Comparison of ENCODE assay signal across 9 mouse cellular contexts in the genomic region with DNA sequence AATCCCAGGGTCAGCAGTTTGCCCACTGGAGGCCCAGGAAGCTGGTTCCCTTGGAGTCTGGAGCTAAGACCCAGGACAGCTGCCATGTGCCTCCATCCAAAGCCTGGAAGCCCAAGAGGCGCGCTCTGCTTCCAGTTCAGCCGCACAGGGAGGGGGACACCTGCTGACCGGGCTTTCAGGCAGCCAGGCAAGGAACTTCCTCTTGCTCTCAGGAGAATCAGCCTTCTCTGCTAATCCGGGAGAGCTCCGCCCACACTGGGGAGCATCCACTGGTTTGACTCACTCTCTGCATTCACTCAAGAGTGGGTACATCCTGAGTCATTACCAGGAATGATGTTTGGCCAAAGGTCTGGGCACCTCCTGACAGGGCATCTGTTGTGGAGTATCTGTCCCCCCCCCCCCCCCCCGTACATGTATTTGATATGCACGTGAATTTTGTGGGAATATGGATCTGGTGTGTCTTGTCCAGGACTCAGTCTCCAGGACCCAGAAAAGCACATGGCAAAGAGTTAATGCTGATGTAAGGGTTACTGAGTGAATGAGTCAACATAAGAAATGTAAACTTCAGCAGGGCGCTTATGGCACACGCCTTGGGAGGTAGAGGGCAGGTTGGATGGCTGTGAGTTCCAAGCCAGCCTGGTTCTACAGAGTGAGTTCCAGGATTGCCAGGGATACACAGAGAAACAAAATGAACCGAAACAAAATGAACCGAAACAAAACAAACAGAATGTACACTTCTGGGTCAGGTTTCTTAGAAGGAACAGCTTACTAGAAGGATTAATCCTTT. TPM values are rescaled to one million over a fixed set of nuclear protein-coding genes. Genes with fewer than 3 reads are reported as not detected.
A peak's percentile ranks its signal among the peaks of the same experiment; 100 is the strongest.
DNase-seq lines count a peak whose midpoint lies in the region; ATAC-seq and TF ChIP-seq lines count a peak whose summit lies in the region.
"Had no signal": no experiment of that assay in that cellular context is flagged by ENCODE, and none has a peak within 500 bp of the region (broad histone marks: within the 10 kb centered on the region; RNA-seq: fewer than 3 reads in every experiment).

No protein-coding gene starts in this region.

- no peak overlapping the region for H3K4me3 ChIP-seq in gastrocnemius, adult 2 months
- no peak overlapping the region for H3K4me3 ChIP-seq in intestine, embryonic 16.5 days (ENCODE audit: low read length)

- H3K4me2 ChIP-seq in intestine, embryonic 16.5 days (ENCODE audit: low read depth, low read length): no peak overlapping the region

- ATAC-seq in intestine, embryonic 16.5 days: peak; percentile 25; the same call in 1 of the 2 replicates

- H3K36me3 ChIP-seq in intestine, embryonic 16.5 days (ENCODE audit: control insufficient read depth, insufficient read depth, low read length): no peaks in the 10 kb centered on the region
- H3K36me3 ChIP-seq: G1E had no signal

- no peak overlapping the region for H3K27ac ChIP-seq in gastrocnemius, adult 2 months
- H3K27ac ChIP-seq in intestine, embryonic 16.5 days (ENCODE audit: low read length): 0 out of 2 replicates have a peak overlapping the region, but pooled peaks have one; percentile 9

- no peak; the same call in 1 of the 2 replicates for TF ChIP-seq CTCF in gastrocnemius, adult 2 months (IDR thresholded peaks at IDR 0.05)

- intact Hi-C loops in gastrocnemius, adult 2 months (cut with DNase I): loop anchor here (1.0 to 5.0 kb wide), 2 partner anchors 78 to 82 kb away; no protein-coding TSS in a partner anchor
- intact Hi-C loops in gastrocnemius, postnatal 36 days (cut with DNase I): loop anchor here (2.0 to 5.0 kb wide), 2 partner anchors 78 to 84 kb away; no protein-coding TSS in a partner anchor
- intact Hi-C loops in heart, postnatal 14 days (cut with DNase I): loop anchor here (5.0 kb wide), 1 partner anchor 82 kb away; no protein-coding TSS in a partner anchor

- H3K4me1 ChIP-seq in intestine, embryonic 16.5 days (ENCODE audit: control insufficient read depth, insufficient read depth, low read length): peaks cover 16% of the 10 kb centered on the region; the same call in 1 of the 2 replicates

- peak; percentile 54 for DNase-seq in gastrocnemius, adult 2 months
- DNase-seq in gastrocnemius, postnatal 36 days: no peak
- DNase-seq in urinary bladder, postnatal 25 days (ENCODE audit: low spot score): peak; percentile 42
- DNase-seq in urinary bladder, postnatal 10 days (ENCODE audit: low spot score): no peak
- no peak for DNase-seq in c-Kit-positive CD71-positive TER-119-positive erythroid progenitor cells, embryonic 14.5 days (ENCODE audit: low spot score)
- DNase-seq in heart, adult 9 months (ENCODE audit: low spot score in 2 of 2): no peak
- DNase-seq in heart, postnatal 14 days: no peak

- H3K9ac ChIP-seq in intestine, embryonic 16.5 days (ENCODE audit: low read depth, low read length): no peak overlapping the region

- H3K27me3 ChIP-seq in intestine, embryonic 16.5 days (replicated peaks; ENCODE audit: control insufficient read depth, insufficient read depth, low read length): no peaks in the 10 kb centered on the region

- WGBS in intestine, embryonic 16.5 days: 24% methylated on average over 12 of the region's 12 CpGs

- no peaks in the 10 kb centered on the region for H3K9me3 ChIP-seq in intestine, embryonic 16.5 days (ENCODE audit: control insufficient read depth, low read length)

RNA-seq across cellular contexts. Expression of a gene that starts 10.0 kb away (rescaled TPM):
- 100 to 1,000 TPM; 123 to 153 TPM for total RNA-seq in gastrocnemius, adult 2 months (2021)
- 100 to 1,000 TPM; 102 to 112 TPM for total RNA-seq in gastrocnemius, postnatal 36 days (2021)
- 13.1 and 14.4 TPM in 2 replicates for polyA plus RNA-seq in intestine, embryonic 16.5 days (2015; fragmentation: Nextera tagmentation; extraction: Ambion mirVana)
- 10 to 100 TPM; 89.1 to 98.5 TPM for total RNA-seq in heart, postnatal 14 days (2021)
- total RNA-seq: G1E had no signal

Comparison
In these comparisons a context has a peak if more than half of its experiments do, and no peak if none do; other contexts are left out.
1. DNase-seq: peak in gastrocnemius, adult 2 months (single experiment) and urinary bladder, postnatal 25 days (single experiment); none in gastrocnemius, postnatal 36 days (0 of 2), urinary bladder, postnatal 10 days (single experiment), c-Kit-positive CD71-positive TER-119-positive erythroid progenitor cells, embryonic 14.5 days (single experiment), heart, adult 9 months (0 of 2) and heart, postnatal 14 days (0 of 2).